Mouse (Mus musculus): ENCODE measurements around the gene Eif4a3. TPM values are rescaled to one million over a fixed set of nuclear protein-coding genes. Genes with fewer than 3 reads are reported as not detected.
"Not testable (repeated sequence)": the region's sequence is repeated elsewhere in the genome, so short reads cannot be mapped to it uniquely, and the experiment has no call there.

Eif4a3 gene
- polyA plus RNA-seq, 1 experiment from 2014 or later, result 315 TPM

DNA sequence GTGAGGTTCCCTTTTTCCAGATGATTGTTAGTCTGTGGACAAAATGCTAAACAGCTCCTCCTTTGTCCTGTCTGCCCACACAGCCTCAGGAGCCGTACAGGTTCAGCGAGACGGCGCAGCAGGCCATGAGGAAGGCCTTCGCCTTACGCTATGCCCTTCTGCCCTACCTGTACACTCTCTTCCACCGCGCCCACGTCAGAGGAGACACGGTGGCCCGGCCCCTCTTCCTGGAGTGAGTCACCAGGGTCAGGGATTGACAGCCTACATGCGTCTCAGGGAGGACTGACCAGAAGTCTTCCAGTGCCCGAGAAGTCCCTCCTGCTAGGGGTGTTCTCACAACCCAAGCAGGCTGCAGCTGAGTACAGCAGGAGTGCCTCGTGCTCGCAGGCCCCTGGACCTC, 18.9 kb downstream of the Eif4a3 start:
- 87% methylated on average over 15 of the region's 15 CpGs for WGBS
- Histone ChIP-seq H3K27me3 (replicated peaks; ENCODE audit: control insufficient read depth, insufficient read depth, low read length) (no peaks in the 10 kb centered on the region), H3K4me2 (ENCODE audit: low read length) (no peak overlapping the region), H3K9ac (ENCODE audit: low read length) (no peak overlapping the region), H3K4me1 (ENCODE audit: control insufficient read depth, insufficient read depth, low read length) (no peaks in the 10 kb centered on the region), H3K9me3 (replicated peaks; ENCODE audit: control insufficient read depth, low read length) (no peaks in the 10 kb centered on the region), H3K27ac (ENCODE audit: low read depth, low read length) (no peak overlapping the region), H3K4me3 (ENCODE audit: low read depth, low read length) (no peak overlapping the region), H3K36me3 (ENCODE audit: control insufficient read depth, insufficient read depth, low read length) (peaks cover 43% of the 10 kb centered on the region)
- no peak for ATAC-seq
- no peak for DNase-seq (ENCODE audit: low spot score)

DNA sequence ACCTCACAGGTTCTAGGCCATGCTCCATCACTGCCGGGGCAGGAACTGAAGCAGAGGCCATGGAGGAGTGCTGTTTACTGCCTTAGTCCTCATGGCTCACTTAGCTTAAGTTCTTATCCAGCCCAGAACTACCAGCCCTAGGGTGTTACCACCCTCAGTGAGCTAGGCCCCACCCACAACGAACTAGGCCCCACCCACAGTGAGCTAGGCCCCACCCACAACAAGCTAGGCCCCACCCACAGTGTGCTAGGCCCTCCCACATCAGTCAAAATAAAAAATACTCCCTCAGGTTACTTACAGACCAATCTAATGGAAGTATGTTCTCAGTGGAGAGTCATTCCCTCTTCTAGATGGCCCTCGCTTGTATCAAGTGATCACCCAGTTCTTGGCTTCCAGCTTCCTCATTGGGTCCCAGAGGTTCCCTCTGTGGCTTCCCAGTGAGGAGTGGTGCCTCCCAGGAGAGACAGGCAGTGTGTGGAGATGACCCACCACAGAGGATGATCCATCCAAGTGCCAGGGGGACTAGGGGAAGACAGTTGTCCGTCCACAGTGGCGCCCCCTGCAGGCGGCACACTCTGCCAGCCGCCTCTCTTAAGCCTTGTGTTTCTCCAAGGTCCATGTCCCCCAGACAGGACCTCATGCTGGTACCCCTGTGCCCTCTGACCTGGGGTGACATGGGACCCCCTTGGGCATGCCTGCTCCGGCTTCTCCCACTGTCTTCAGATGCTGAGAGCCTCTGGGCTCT, 26.5 kb downstream of the Eif4a3 start:
- 88% methylated on average over 8 of the region's 8 CpGs for WGBS
- no peak overlapping the region for H3K27ac ChIP-seq (ENCODE audit: low read depth, low read length)
- no peak overlapping the region for H3K4me3 ChIP-seq (ENCODE audit: low read depth, low read length)
- H3K9ac ChIP-seq (ENCODE audit: low read length), result no peak overlapping the region
- H3K4me2 ChIP-seq (ENCODE audit: low read length), result no peak overlapping the region
- no peak for DNase-seq (ENCODE audit: low spot score)
- H3K4me1 ChIP-seq (ENCODE audit: control insufficient read depth, insufficient read depth, low read length), result peaks cover 8% of the 10 kb centered on the region
- peaks cover 18% of the 10 kb centered on the region for H3K36me3 ChIP-seq (ENCODE audit: control insufficient read depth, insufficient read depth, low read length)
- ATAC-seq, result no peak
- no peaks in the 10 kb centered on the region for H3K9me3 ChIP-seq (replicated peaks; ENCODE audit: control insufficient read depth, low read length)
- no peaks in the 10 kb centered on the region for H3K27me3 ChIP-seq (replicated peaks; ENCODE audit: control insufficient read depth, insufficient read depth, low read length)

DNA sequence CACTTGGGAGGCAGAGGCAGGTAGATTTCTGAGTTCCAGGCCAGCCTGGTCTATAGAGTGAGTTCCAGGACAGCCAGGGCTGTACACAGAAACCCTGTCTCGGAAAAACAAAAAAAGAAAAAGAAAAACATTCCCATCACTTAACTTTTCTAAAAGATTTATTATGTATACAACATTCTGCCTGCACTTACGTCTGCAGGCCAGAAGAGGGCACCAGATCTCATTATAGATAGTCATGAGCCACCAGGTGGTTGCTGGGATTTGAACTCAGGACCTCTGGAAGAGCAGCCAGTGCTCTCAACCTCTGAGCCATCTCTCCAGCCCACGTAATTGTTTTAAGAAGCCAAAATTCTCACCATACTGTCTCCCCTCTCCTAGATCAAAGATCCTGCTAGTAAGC, 27.4 kb downstream of the Eif4a3 start:
- not testable (repeated sequence) for ATAC-seq; DNase-seq (ENCODE audit: low spot score); H3K27ac ChIP-seq (ENCODE audit: low read depth, low read length); H3K27me3 ChIP-seq (replicated peaks; ENCODE audit: control insufficient read depth, insufficient read depth, low read length); H3K4me3 ChIP-seq (ENCODE audit: low read depth, low read length); H3K9me3 ChIP-seq (replicated peaks; ENCODE audit: control insufficient read depth, low read length); H3K9ac ChIP-seq (ENCODE audit: low read length); H3K4me2 ChIP-seq (ENCODE audit: low read length)
- peaks cover 18% of the 10 kb centered on the region for H3K36me3 ChIP-seq (ENCODE audit: control insufficient read depth, insufficient read depth, low read length)
- peaks cover 10% of the 10 kb centered on the region for H3K4me1 ChIP-seq (ENCODE audit: control insufficient read depth, insufficient read depth, low read length)
- 60% methylated on average over 3 of the region's 3 CpGs for WGBS

DNA sequence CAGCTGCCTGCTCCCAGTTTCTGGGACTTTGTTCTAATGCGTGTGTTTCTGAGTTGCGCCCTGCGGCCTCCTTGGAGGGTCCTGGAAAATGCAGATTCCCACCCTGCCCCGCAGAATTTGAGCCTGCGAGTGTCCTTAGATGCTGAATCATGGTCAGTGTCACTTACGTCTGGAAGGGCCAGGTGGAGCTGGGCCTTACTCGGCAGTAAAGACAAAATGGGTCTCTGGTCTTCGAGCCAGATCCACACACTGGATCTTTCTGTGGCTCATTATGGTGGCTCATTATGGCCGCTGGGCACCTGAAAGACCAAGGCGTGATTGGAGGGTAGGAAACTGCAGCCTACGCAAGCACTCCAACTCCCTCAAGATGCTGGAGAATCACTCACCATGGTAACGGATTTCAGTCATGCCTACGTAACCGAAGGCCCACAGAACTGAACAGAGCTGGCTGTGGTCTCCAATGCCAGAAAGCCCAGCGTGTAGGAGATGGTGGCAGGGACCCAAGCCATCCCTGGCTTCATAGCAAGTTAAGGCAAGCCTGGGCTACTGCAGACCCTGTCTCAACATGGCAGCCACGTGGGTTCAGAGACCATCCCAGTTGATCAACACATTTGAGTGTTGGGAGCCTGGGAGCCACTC, 31.2 kb downstream of the Eif4a3 start:
- DNase-seq (ENCODE audit: low spot score) (peak; percentile 25), ATAC-seq (no peak)
- Histone ChIP-seq H3K27me3 (replicated peaks; ENCODE audit: control insufficient read depth, insufficient read depth, low read length) (no peaks in the 10 kb centered on the region), H3K4me2 (ENCODE audit: low read length) (peak overlapping the region; percentile 93), H3K4me3 (ENCODE audit: low read depth, low read length) (peak overlapping the region; percentile 61), H3K9me3 (replicated peaks; ENCODE audit: control insufficient read depth, low read length) (no peaks in the 10 kb centered on the region), H3K36me3 (ENCODE audit: control insufficient read depth, insufficient read depth, low read length) (peaks cover 5% of the 10 kb centered on the region; the same call in 1 of the 2 replicates), H3K27ac (ENCODE audit: low read depth, low read length) (no peak overlapping the region), H3K9ac (ENCODE audit: low read length) (peak overlapping the region; percentile 78; the same call in 1 of the 2 replicates), H3K4me1 (ENCODE audit: control insufficient read depth, insufficient read depth, low read length) (peaks cover 10% of the 10 kb centered on the region)
- 71% methylated on average over 16 of the region's 16 CpGs for WGBS

DNA sequence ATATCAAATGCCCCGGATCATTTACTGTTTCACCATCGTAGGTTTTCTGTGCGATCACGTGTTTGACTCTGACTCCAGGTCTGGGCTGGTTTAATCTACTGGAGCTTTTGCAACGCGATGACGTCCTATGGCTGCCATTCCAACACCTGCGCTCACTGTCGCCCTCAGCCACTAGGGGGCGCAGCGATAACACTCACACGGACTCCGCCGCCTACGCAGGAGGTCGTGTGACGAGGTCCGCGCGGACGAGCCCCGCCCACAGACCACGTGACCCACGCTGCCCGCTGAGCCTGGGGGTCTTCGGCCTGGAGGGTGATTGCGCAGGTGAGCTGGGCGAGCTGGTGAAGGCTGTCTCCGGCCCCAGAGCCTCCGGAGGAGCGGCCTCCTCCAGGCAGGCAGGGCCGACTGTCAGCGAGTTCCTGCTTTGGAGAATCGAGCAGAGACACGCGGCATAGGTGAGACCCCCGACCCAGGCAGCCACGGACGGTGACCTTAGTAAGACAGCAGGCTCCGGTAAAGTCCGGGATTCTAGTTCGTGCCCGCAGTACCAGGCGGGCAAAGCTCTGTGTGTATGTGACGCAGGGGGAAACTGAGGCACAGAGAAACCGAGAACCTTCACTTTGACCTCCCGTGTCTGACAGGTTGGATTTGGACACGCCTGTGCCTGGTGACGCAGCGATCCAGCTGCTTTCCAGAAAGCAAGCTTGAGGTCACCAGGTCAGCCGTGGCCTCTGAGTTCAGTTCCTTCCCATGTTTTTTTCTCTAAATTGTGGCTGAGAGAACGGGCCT, 31.9 kb downstream of the Eif4a3 start, which contains the start of gene Gaa:
Gene Gaa (plus strand): TSS at position 120 of the 789 bp plus-strand sequence.
- peak within 1 kb of the TSS; percentile 61 for H3K4me3 ChIP-seq (ENCODE audit: low read depth, low read length)
- ATAC-seq (peak; percentile 87), DNase-seq (ENCODE audit: low spot score) (peak; percentile 96)
- H3K4me1 ChIP-seq (ENCODE audit: control insufficient read depth, insufficient read depth, low read length), result peaks cover 10% of the 10 kb centered on the region
- H3K9ac ChIP-seq (ENCODE audit: low read length), result peak within 1 kb of the TSS; percentile 78
- no peaks in the 10 kb centered on the region for H3K27me3 ChIP-seq (replicated peaks; ENCODE audit: control insufficient read depth, insufficient read depth, low read length)
- 6% methylated on average over 52 of the region's 52 CpGs for WGBS
- H3K4me2 ChIP-seq (ENCODE audit: low read length), result peak within 1 kb of the TSS; percentile 93
- H3K27ac ChIP-seq (ENCODE audit: low read depth, low read length), result no peak within 1 kb of the TSS
- H3K36me3 ChIP-seq (ENCODE audit: control insufficient read depth, insufficient read depth, low read length), result 0 out of 2 replicates have a peak, but pooled peaks cover 5% of the 10 kb centered on the region
- H3K9me3 ChIP-seq (replicated peaks; ENCODE audit: control insufficient read depth, low read length), result no peaks in the 10 kb centered on the region

DNA sequence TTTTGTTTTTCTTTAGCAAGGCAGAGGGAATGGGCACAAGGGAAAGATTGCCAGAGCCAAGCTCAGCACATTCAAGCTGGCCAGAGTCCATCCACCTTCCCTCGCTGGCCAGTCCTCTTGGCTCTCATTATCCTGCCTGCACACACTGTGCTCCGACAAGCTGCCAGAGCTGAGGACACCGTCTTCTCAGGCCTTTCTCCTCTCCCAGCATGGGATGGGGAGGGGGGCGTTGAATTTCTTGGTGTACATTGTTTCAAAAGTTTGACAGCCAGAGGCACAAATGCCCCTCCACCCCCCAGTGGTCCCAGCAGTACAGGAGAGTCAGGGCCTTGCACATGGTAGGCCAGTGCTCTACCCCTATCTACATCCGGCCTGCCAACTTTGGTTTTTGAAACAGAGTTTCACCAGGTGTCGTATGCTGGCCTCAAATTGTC, 32.6 kb downstream of the Eif4a3 start:
- ATAC-seq, result peak; percentile 46

DNA sequence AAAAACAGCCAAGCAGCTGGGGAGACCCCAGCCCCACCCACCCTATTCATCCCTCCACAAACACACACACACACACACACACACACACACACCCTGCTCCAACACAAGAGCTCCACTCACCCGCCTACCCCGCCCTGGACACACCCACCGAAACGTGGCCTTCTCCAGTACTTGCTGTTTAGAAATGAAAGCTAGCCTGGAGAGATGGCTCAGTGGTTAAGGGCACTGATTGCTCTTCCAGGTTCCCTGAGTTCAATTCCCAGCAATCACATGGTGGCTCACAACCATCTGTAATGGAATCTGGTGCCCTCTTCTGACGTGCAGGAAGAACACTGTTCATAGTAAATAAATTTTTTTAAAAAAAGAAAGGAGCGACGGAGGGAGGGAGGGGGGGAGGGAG, 34.1 kb downstream of the Eif4a3 start:
- 0 out of 2 replicates have a peak, but pooled peaks cover 5% of the 10 kb centered on the region for H3K36me3 ChIP-seq (ENCODE audit: control insufficient read depth, insufficient read depth, low read length)
- 72% methylated on average over 7 of the region's 7 CpGs for WGBS
- no peak for ATAC-seq

More for the DNA sequence above, 32.6 kb downstream of the Eif4a3 start:
- H3K9me3 ChIP-seq (replicated peaks; ENCODE audit: control insufficient read depth, low read length), result no peaks in the 10 kb centered on the region
- 0 out of 2 replicates have a peak, but pooled peaks cover 5% of the 10 kb centered on the region for H3K36me3 ChIP-seq (ENCODE audit: control insufficient read depth, insufficient read depth, low read length)
- no peaks in the 10 kb centered on the region for H3K27me3 ChIP-seq (replicated peaks; ENCODE audit: control insufficient read depth, insufficient read depth, low read length)
- H3K27ac ChIP-seq (ENCODE audit: low read depth, low read length), result no peak overlapping the region
- WGBS, result 23% methylated on average over 6 of the region's 6 CpGs
- peak overlapping the region; percentile 78 for H3K9ac ChIP-seq (ENCODE audit: low read length)
- DNase-seq (ENCODE audit: low spot score), result no peak
- peak overlapping the region; percentile 93 for H3K4me2 ChIP-seq (ENCODE audit: low read length)
- peak overlapping the region; percentile 61; the same call in 1 of the 2 replicates for H3K4me3 ChIP-seq (ENCODE audit: low read depth, low read length)
- peaks cover 10% of the 10 kb centered on the region for H3K4me1 ChIP-seq (ENCODE audit: control insufficient read depth, insufficient read depth, low read length)

DNA sequence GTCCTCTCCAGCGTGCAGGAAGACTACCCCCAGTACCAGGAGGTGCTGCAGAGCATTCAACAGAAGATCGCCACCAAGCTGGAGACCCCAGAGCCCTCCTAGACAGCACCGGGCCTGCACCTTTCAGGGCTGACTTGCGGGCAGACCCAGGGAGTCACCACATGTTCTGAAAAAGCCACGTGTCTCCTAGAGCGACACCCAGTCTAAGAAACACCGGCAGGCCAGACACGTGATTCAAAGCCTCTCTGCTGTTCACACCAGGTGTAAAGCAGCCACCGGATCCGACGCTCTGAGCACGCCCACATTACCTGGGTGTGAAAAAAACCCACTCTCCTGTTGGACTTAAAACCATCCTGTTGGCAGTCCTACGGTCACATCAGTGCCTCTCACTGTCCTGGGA, 35.5 kb downstream of the Eif4a3 start:
- H3K36me3 ChIP-seq (ENCODE audit: control insufficient read depth, insufficient read depth, low read length), result 0 out of 2 replicates have a peak, but pooled peaks cover 8% of the 10 kb centered on the region
- H3K9me3 ChIP-seq (replicated peaks; ENCODE audit: control insufficient read depth, low read length), result no peaks in the 10 kb centered on the region
- H3K4me1 ChIP-seq (ENCODE audit: control insufficient read depth, insufficient read depth, low read length), result peaks cover 10% of the 10 kb centered on the region
- H3K4me3 ChIP-seq (ENCODE audit: low read depth, low read length), result no peak overlapping the region
- ATAC-seq, result no peak
- no peak overlapping the region for H3K4me2 ChIP-seq (ENCODE audit: low read length)
- 95% methylated on average over 13 of the region's 13 CpGs for WGBS
- H3K27me3 ChIP-seq (replicated peaks; ENCODE audit: control insufficient read depth, insufficient read depth, low read length), result no peaks in the 10 kb centered on the region
- H3K27ac ChIP-seq (ENCODE audit: low read depth, low read length), result no peak overlapping the region
- no peak overlapping the region for H3K9ac ChIP-seq (ENCODE audit: low read length)
- no peak for DNase-seq (ENCODE audit: low spot score)

More for the DNA sequence above, 34.1 kb downstream of the Eif4a3 start:
- DNase-seq (ENCODE audit: low spot score), result no peak
- Histone ChIP-seq H3K4me3 (ENCODE audit: low read depth, low read length) (no peak overlapping the region), H3K9me3 (replicated peaks; ENCODE audit: control insufficient read depth, low read length) (no peaks in the 10 kb centered on the region), H3K4me2 (ENCODE audit: low read length) (no peak overlapping the region), H3K27ac (ENCODE audit: low read depth, low read length) (no peak overlapping the region), H3K9ac (ENCODE audit: low read length) (no peak overlapping the region), H3K27me3 (replicated peaks; ENCODE audit: control insufficient read depth, insufficient read depth, low read length) (no peaks in the 10 kb centered on the region), H3K4me1 (ENCODE audit: control insufficient read depth, insufficient read depth, low read length) (peaks cover 10% of the 10 kb centered on the region)
